Mouse (Mus musculus): ENCODE measurements around the gene Slc13a2.

DNA sequence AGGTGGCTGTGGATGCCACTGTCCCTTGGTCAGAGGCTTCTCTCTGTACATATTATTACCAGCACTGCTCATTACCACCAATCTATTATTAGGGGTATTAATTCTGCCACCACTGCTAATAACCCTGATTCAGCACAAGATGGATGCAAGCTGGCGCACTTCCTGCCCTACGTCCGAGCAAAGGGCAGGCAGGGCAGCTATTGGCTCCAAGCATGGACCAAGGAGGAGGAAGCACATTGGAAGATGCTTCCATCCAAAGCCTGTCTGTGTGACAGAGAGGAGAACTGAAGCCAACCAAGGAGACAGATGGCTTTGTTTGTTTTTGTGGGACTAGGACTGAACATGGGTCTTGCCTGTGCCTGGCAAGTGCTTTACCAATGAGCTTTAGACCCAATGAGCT is 41.0 kb downstream of the Slc13a2 start:
- TF ChIP-seq HCFC1 (IDR thresholded peaks at IDR 0.05; ENCODE audit: borderline replicate concordance, insufficient read depth, low read length) (no peak), CHD2 (IDR thresholded peaks at IDR 0.05; ENCODE audit: low read depth, low read length) (no peak)
